Mouse (Mus musculus): Measurements from ENCODE around the gene Ppp2r5a.
"Not testable (repeated sequence)": the region's sequence is repeated elsewhere in the genome, so short reads cannot be mapped to it uniquely, and the experiment has no call there.

The Ppp2r5a gene

DNA sequence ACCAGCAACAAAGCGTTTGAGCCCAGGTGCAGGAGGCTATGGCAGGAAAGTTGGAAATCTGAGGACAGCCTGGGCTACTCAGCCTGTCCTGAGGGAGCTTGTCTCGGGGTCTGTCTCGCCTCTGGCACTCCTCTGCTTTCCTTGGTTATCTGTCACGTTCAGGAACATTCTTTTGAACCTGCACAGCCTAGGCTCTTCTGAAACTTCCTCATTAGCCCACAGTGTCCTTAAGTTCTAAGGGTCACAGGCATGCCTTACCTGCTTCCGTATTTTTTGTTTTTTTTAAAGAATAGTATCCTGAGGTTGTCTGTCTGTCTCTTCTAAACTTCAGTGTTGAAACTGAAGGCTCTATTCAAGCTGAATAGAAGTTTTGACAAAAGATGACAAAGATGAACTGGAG, at the start of gene Ppp2r5a:
Gene Ppp2r5a, minus strand, starts transcription at position 199 of the 400 bp plus-strand sequence.
- no peak for DNase-seq

DNA sequence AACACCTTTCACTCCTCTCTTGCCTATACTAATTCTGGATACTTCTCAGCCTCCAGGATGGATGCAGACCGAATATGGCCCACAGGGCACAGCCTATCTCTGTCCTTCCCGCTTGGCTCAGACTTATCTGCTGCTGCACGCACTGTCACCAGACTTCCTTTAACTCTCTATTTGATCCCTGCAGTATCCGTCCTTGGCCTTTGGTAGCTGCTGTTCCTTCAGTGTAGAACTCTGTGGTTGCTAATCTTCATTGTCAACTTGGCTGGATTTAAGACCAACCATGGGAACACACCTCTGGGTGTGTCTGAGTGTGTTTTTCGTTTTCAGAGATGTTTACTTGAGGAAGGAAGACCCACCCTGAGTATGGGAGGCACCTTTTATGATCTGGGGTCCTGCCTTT, 47.5 kb upstream of the Ppp2r5a start:
- no peak for DNase-seq

GRCm38 (mm10) chr1:191449537-191449936, 46.5 kb upstream of the Ppp2r5a start:
- no peak for DNase-seq

DNA sequence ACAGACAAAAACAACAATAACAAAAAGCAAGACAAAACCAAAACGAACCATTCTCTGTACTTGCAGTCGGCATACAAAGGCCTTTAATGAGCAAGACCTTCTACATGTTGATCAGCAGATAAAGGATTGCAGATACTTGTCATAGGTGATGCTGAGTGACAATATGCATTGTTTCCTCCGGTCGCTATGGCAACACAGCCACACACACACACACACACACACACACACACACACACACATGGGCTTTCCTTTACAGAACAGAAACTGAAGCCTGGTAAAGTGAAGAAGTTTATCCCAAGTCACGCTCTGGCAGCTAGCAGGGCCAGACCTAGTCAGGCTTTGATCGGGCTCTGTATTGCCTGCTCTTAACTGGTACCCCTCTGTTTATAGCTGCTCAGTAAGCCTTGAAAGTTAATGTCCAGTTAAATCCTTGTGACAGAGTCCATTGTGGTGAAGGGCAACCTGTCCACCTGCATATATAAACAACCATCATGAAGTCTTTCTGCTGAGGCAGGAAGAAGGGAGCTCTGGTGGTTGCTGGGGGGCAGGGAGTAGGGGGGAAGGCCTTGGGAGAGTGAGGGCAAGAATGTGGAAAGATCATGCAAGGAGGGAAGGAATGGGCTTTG, 44.4 kb upstream of the Ppp2r5a start:
- no peak for DNase-seq

DNA sequence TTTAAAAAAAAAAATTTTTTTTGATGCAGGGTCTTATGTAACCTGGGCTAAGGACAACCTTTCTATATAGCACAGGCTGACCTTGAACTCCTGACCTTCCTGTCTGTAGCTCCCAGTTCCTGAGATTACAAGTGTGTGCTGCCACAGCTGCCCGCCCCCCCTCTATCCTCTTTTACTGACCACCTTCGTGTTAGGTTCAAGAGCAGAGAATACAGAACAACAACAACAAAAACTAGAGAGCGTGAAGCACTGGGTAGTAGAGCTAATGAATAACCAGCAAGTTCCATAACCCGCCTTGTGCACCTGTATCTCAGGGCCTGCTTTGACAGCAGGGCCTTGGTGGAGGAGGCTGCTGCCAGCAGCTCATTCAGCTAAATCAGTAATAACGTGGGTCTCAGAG, 43.2 kb upstream of the Ppp2r5a start:
- DNase-seq = no peak

DNA sequence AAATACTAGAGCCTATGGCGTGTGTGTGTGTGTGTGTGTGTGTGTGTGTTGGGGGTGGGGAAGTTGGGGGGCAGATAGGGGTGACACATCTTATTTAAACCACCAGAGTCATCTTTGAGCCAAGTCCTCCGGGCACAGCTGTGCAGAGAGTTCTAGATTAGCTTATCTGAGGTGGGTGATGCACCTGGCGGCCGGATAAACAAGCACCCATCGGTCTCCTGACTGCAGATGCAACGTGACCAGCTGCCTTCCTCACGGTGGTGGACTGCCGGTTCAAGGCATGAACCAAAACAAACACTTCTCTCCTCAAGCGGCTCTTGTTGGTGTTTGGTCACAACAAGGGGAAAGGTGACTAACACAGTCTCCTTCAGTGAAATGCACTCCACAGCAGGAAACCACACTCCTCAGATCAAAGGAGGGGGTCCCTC, 42.8 kb upstream of the Ppp2r5a start:
- DNase-seq = no peak

DNA sequence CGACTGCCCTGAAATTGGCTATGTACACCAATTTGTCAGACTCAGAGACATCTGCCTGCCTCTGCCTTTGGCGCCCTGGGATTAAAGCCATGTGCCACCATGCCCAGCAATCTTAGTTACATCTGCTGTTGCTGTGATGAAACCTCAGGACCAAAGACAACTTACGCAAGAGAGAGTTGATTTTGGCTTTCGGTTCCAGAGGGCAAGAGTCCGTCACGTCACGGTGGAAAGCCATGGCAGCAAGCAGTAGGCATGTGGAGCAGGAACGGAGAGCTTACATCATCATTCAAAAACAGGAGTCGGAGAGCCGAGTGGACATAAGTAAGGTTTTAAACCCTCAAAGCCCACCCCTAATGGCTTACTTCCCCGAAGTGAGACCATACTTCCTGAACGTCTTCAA, 42.3 kb upstream of the Ppp2r5a start:
- DNase-seq = no peak

DNA sequence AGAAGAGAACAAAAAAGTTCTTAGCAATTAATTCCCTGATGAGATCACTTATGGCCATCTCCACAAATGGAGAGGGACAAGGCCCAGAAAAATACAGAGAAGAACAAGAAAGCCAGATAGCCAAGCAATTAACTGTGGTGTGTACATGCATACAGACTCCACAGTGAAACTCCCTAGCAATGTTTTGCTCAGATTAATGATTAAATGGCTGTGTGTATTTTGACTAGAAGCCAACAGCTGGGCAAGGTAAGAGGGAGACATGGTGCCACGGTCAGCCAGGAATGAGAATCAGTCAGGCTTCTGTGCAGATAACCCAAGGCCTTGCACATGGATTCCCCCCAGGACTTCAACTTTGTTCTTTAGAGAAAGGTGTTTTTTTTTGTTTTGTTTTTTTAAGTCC, 41.4 kb upstream of the Ppp2r5a start:
- no peak for DNase-seq

DNA sequence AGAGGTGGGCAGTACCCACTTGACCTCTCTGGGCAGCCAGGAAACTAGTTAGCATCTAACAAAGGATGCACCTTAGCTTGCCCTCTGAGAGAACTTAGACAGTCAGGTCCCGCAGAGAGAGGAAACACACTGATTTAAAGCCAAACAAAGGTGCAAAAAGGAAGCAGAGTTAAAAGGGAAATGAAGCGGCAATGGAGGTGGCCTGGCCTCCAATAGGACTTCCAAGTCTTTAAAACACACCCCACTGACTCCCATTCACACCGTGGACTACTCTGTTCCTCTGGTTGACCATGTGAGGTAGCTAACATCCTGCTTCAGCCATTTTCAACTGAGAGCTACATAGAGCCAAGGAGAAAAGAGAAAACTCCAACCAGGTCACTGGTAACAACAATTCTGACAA, 35.9 kb upstream of the Ppp2r5a start:
- DNase-seq = no peak

DNA sequence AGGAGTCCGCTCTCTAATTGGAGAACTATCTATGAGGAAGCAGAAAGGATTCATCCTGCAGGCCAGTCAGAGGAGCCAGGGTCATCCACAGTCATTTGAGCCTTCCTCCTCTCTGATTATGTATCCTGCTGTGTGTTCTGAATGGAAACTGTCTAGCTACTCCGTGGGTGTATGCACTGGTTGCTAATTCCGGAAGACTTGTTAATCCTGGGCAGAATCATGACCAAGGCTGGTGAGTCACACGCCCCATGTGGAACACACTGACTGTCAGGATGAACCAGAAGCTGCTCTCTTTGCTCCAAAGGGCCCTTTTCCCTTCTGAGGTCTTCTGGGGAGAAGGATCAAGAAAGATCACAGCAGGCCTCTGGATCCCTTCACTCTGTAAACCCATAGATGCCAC, 35.5 kb upstream of the Ppp2r5a start:
- DNase-seq = no peak

- no peak for DNase-seq
These were observed 33.6 kb upstream of the Ppp2r5a start for GRCm38 (mm10) chr1:191436647-191437046.

GRCm38 (mm10) chr1:191435359-191435758, 32.3 kb upstream of the Ppp2r5a start:
- peak; percentile 28 to 32 for DNase-seq

DNA sequence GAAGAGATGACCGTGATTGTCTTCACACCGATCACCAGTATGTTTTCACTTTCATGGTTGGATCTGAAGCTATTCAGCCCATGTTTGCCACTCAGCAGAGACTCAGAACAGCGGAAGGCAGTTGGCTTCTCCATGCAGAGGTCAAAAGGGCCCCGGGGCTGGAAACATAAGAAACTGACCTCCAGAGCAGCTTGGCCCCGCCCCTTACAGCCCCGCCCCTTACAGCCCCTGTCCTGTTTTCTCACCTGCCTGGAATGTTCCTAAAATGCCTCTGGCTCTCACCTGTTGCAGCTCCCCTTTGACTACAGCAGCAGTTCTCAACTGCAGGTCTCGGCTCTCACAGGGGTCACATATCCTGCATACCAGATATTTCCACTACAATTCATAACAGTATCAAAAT, 29.5 kb upstream of the Ppp2r5a start:
- DNase-seq = no peak

DNA sequence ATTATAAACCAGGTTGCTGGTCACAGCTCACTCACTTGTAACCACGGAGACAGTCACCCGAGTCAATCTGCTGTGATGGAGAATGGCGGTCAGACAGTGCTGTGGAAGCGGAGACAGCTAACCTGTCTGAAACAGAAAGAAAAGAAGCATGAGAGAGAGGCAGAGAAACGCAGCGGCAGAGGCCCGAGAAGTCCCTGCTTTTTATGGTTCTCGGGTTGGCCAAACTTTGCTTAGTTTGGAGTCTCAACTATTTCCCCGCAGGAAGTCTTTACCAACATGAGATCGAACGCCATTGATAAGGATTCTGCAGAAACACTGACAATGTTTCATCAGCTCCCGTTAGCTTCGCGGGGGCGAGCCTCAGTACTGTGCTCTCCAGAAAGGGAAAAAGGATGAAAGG, 29.0 kb upstream of the Ppp2r5a start:
- no peak for DNase-seq

- no peak for DNase-seq
These were observed 27.0 kb upstream of the Ppp2r5a start for GRCm38 (mm10) chr1:191430121-191430520.

GRCm38 (mm10) chr1:191425884-191426283, 22.8 kb upstream of the Ppp2r5a start:
- no peak for DNase-seq

DNA sequence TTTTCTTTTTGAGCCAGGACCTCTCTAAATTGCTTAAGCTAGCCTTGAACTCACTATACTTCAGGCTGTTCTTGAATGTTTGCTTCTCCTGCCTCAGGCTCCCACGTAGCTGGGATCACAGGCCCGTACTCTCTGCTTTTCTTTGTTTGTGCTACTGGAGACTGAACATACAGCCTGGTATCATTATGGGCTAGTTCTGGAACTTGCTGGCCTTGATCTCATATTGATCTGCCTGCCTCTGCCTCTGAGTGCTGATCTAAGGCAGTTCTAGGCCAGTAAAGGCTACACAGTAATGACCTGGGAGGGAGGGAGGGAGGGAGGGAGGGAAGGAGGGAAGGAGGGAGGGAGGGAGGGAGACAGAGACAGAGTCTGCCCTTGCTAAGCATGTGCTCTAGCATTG, 20.1 kb upstream of the Ppp2r5a start:
- DNase-seq = no peak

- not testable (repeated sequence) for DNase-seq
These were observed 19.6 kb upstream of the Ppp2r5a start for GRCm38 (mm10) chr1:191422714-191423113.

DNA sequence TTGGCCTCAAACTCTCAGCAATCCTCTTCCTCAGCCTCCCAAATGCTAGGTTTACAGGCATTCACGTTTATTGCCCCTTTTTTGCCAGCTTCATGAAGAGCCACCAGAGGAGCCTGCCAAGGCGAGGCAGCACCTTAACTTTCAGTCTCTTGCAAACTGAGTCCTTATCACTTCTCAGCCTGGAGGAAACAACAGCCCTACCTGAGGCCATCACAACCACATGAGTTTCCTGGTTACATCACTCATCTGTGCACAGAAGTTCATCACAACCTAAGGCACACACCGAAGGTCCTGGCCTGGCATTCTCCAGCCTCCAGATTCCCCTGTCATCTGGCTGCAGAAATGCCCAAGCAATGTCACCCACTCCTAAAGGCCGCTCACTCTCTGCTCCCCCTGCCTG, 19.1 kb upstream of the Ppp2r5a start:
- DNase-seq = no peak

DNA sequence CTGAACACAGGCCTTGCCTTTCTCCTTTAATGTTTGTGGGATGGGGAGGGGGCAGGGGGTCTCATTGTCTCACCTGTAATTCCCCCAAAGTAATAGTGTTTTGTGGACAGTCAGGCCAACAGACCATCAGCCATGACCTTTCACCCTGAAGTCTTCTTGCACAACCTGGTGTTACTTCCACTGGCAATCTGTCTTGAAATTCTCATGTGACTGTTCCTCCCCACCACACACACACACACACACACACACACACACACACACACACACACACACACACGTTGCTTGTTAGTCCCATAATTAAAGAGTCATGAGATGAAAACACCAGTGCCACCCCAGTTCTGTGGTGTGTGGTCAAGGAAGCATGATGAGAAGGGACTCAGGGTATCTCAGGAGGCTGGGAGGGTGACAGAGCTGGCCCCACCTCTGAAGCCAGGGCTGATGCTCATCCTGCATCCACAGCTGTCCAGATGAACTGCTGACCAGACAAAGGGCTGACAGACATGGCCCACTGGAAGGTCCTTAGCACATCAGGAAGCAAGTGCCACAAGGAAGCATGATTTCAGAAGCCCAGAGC, 18.4 kb upstream of the Ppp2r5a start:
- no peak for DNase-seq

DNA sequence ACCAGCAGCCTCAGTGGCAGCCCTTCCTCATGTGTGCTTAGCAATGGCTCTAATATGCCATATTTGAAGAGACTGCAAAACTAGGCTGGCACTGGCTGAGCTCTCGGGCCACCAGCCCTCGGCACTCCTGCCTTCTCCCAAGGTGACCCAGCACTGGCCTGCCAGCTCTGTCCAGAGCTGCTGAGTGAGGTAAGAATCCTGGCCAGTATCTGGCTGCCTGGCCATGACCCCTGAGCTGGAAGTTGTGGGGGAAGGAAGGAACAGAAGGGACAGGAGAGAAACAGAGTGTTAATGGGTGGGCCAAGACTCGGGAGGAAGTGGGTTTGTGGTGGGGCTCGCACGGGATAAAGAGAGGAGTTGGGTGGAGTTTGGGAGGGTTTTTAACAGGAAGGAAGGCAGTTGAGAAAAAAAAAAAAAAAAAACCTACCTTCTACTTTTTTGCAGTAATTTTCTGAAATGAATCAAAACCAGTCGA, 17.9 kb upstream of the Ppp2r5a start:
- no peak for DNase-seq

- no peak for DNase-seq
These were observed 17.1 kb upstream of the Ppp2r5a start for GRCm38 (mm10) chr1:191419991-191420751.

DNA sequence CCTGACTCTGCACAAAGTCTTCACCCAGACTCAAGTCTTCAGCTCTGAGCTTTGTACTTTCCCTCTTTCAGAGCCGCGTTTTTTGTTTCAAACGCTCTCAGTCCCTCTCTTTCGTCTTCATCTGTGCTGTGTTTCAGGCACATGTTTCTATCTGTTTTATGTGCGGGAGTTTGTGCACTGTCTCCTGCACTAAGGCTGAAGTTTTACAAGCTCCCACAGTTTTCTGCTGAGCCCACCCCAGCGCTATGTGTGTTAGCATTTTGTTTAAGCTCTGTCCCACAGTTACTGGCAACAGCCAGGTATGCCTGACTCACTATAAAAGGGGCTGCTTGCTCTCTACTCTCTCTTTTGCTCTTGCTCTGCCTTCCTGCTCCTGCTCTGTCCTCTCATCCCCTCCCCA, 16.3 kb upstream of the Ppp2r5a start:
- DNase-seq = no peak

DNA sequence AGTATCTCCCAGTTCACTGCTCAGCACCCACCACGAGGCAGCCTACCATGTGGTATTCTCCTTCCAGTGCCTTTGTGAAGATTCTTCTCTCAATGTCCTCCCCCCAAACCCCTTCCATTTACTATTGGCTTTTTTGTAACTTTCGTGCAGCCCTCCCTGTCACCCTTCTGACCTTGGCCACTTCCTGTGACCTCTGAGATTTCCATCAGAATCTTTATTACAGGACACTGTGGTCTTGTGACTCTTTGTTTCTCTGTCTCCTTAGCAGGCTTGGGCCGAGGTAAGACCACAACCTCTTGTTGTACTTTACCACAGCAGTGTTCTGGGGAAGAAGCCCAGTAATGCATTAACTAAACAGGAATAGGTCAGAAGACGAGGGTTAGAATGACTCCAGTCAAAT, 15.9 kb upstream of the Ppp2r5a start:
- no peak for DNase-seq
